Mouse (Mus musculus) megakaryocyte, embryonic 14.5 days (primary cell): ENCODE data around the gene Ube2d1. TPM values are rescaled to one million over a fixed set of nuclear protein-coding genes. Genes with fewer than 3 reads are reported as not detected.
A peak's percentile ranks its signal among the peaks of the same experiment; 100 is the strongest.

ENCODE experiments used
- H3K27me3 ChIP-seq: replicated peaks from 2 replicates; pipeline ENCODE3; 2012; ENCODE audit warnings: inconsistent platforms
- H3K36me3 ChIP-seq: replicated peaks from 2 replicates; pipeline ENCODE3; 2012; ENCODE audit warnings: low read length, inconsistent platforms, mixed read lengths
- H3K4me1 ChIP-seq: 2 replicates; pipeline ENCODE4 v1.6.1; 2012; ENCODE audit warnings: inconsistent platforms
- H3K4me3 ChIP-seq: replicated peaks from 2 replicates; pipeline ENCODE3; 2012; ENCODE audit warnings: moderate library complexity, mild to moderate bottlenecking, inconsistent platforms
- H3K9me3 ChIP-seq: 2 replicates; pipeline ENCODE4 v1.6.1; 2012; ENCODE audit warnings: inconsistent platforms
- FLI1 ChIP-seq: IDR thresholded peaks from 2 replicates; pipeline ENCODE4 v1.6.1; 2012; ENCODE audit warnings: low read length, inconsistent platforms, mixed read lengths
- GATA1 ChIP-seq: IDR thresholded peaks from 3 replicates; pipeline ENCODE4 v1.6.1; 2012; ENCODE audit warnings: mixed read lengths, low read length, inconsistent platforms, borderline replicate concordance
- polyA plus RNA-seq: library from polyadenylated mRNA; stranded (reverse); fragments of >175 nt; gene quantifications from 2 replicates; pipeline ENCODE4 v1.2.3, GENCODE M21; 2012; ENCODE audit warnings: low replicate concordance; ENCODE audit not compliant: insufficient read depth

Ube2d1 gene
- polyA plus RNA-seq = 5.0 and 6.5 TPM in 2 replicates

GRCm38 (mm10) chr10:71285126-71285580 lies at the start of gene Ube2d1:
Gene Ube2d1 (minus strand): TSS chr10:71285262.
- H3K27me3 ChIP-seq = peaks cover 26% of the 10 kb centered on the region
- H3K4me1 ChIP-seq = peaks cover 15% of the 10 kb centered on the region
- H3K9me3 ChIP-seq = no peaks in the 10 kb centered on the region
- H3K36me3 ChIP-seq = no peaks in the 10 kb centered on the region
- no peak for TF ChIP-seq FLI1
- peak within 1 kb of the TSS; percentile 95 for H3K4me3 ChIP-seq

GRCm38 (mm10) chr10:71332859-71333258 lies 47.8 kb upstream of the Ube2d1 start:
- Histone ChIP-seq H3K4me1 (peaks cover 16% of the 10 kb centered on the region), H3K36me3 (peaks cover 75% of the 10 kb centered on the region), H3K4me3 (no peak overlapping the region), H3K9me3 (no peaks in the 10 kb centered on the region), H3K27me3 (no peaks in the 10 kb centered on the region)
- TF ChIP-seq GATA1 = no peak
- TF ChIP-seq FLI1 = no peak

GRCm38 (mm10) chr10:71332376-71332775 lies 47.3 kb upstream of the Ube2d1 start:
- TF ChIP-seq GATA1 (no peak), FLI1 (no peak)
- H3K36me3 ChIP-seq = peaks cover 80% of the 10 kb centered on the region
- H3K4me3 ChIP-seq = no peak overlapping the region
- no peaks in the 10 kb centered on the region for H3K9me3 ChIP-seq
- no peaks in the 10 kb centered on the region for H3K27me3 ChIP-seq
- peaks cover 15% of the 10 kb centered on the region for H3K4me1 ChIP-seq

GRCm38 (mm10) chr10:71331908-71332307 lies 46.8 kb upstream of the Ube2d1 start:
- H3K36me3 ChIP-seq = peaks cover 80% of the 10 kb centered on the region
- H3K4me1 ChIP-seq = peaks cover 15% of the 10 kb centered on the region
- no peaks in the 10 kb centered on the region for H3K27me3 ChIP-seq
- no peaks in the 10 kb centered on the region for H3K9me3 ChIP-seq
- TF ChIP-seq FLI1 (no peak), GATA1 (no peak)
- H3K4me3 ChIP-seq = no peak overlapping the region

- Histone ChIP-seq H3K9me3 (no peaks in the 10 kb centered on the region), H3K4me1 (peaks cover 19% of the 10 kb centered on the region), H3K36me3 (peaks cover 66% of the 10 kb centered on the region), H3K4me3 (no peak overlapping the region), H3K27me3 (peaks cover 3% of the 10 kb centered on the region)
- no peak for TF ChIP-seq FLI1
Measured at GRCm38 (mm10) chr10:71330070-71330469, 45.0 kb upstream of the Ube2d1 start.

GRCm38 (mm10) chr10:71329295-71329694 lies 44.2 kb upstream of the Ube2d1 start:
- Histone ChIP-seq H3K4me3 (no peak overlapping the region), H3K36me3 (peaks cover 58% of the 10 kb centered on the region), H3K4me1 (peaks cover 16% of the 10 kb centered on the region), H3K27me3 (peaks cover 3% of the 10 kb centered on the region), H3K9me3 (no peaks in the 10 kb centered on the region)
- no peak for TF ChIP-seq GATA1

GRCm38 (mm10) chr10:71328870-71329269 lies 43.8 kb upstream of the Ube2d1 start:
- H3K9me3 ChIP-seq = no peaks in the 10 kb centered on the region
- H3K27me3 ChIP-seq = peaks cover 4% of the 10 kb centered on the region
- peaks cover 54% of the 10 kb centered on the region for H3K36me3 ChIP-seq
- H3K4me3 ChIP-seq = no peak overlapping the region
- H3K4me1 ChIP-seq = peaks cover 12% of the 10 kb centered on the region
- TF ChIP-seq GATA1 = no peak
- no peak for TF ChIP-seq FLI1

- TF ChIP-seq FLI1 (no peak), GATA1 (no peak)
- Histone ChIP-seq H3K9me3 (no peaks in the 10 kb centered on the region), H3K4me1 (peaks cover 9% of the 10 kb centered on the region), H3K4me3 (no peak overlapping the region), H3K36me3 (peaks cover 49% of the 10 kb centered on the region), H3K27me3 (peaks cover 4% of the 10 kb centered on the region)
Measured at GRCm38 (mm10) chr10:71328382-71328781, 43.3 kb upstream of the Ube2d1 start.

- no peaks in the 10 kb centered on the region for H3K9me3 ChIP-seq
- H3K36me3 ChIP-seq = peaks cover 39% of the 10 kb centered on the region
- H3K4me1 ChIP-seq = peaks cover 4% of the 10 kb centered on the region; the same call in 1 of the 2 replicates
- H3K27me3 ChIP-seq = peaks cover 4% of the 10 kb centered on the region
- TF ChIP-seq FLI1 (no peak), GATA1 (no peak)
- no peak overlapping the region for H3K4me3 ChIP-seq
Measured at GRCm38 (mm10) chr10:71327386-71327785, 42.3 kb upstream of the Ube2d1 start.

- Histone ChIP-seq H3K4me1 (peaks cover 4% of the 10 kb centered on the region; the same call in 1 of the 2 replicates), H3K4me3 (peak overlapping the region; percentile 8), H3K27me3 (peaks cover 4% of the 10 kb centered on the region), H3K36me3 (peaks cover 36% of the 10 kb centered on the region), H3K9me3 (no peaks in the 10 kb centered on the region)
- TF ChIP-seq GATA1 = no peak
- TF ChIP-seq FLI1 = no peak
Measured at GRCm38 (mm10) chr10:71326789-71327188, 41.7 kb upstream of the Ube2d1 start.

- Histone ChIP-seq H3K9me3 (no peaks in the 10 kb centered on the region), H3K4me1 (peaks cover 8% of the 10 kb centered on the region; the same call in 1 of the 2 replicates), H3K27me3 (peaks cover 4% of the 10 kb centered on the region), H3K4me3 (no peak overlapping the region), H3K36me3 (peaks cover 31% of the 10 kb centered on the region)
- no peak for TF ChIP-seq FLI1
- no peak for TF ChIP-seq GATA1
Measured at GRCm38 (mm10) chr10:71326123-71326522, 41.1 kb upstream of the Ube2d1 start.
